Mouse (Mus musculus): ENCODE data around the gene Clk2. TPM values are rescaled to one million over a fixed set of nuclear protein-coding genes. Genes with fewer than 3 reads are reported as not detected.

Clk2 gene
- polyA plus RNA-seq, 1 experiment from 2014 or later: 26.5 TPM

- no peak overlapping the region for H3K4me3 ChIP-seq (ENCODE audit: low read depth, low read length)
- ATAC-seq (ENCODE audit: insufficient read depth, low FRiP score, low TSS enrichment): no peak
- no peak overlapping the region for H3K4me2 ChIP-seq (ENCODE audit: low read depth)
- H3K9me3 ChIP-seq (ENCODE audit: control insufficient read depth, low read length): no peaks in the 10 kb centered on the region
- peaks cover 18% of the 10 kb centered on the region for H3K36me3 ChIP-seq (ENCODE audit: control insufficient read depth, insufficient read depth, low read length)
- H3K27me3 ChIP-seq (ENCODE audit: control insufficient read depth, insufficient read depth, low read length): no peaks in the 10 kb centered on the region
- H3K27ac ChIP-seq (ENCODE audit: low read depth, low read length): no peak overlapping the region
- H3K9ac ChIP-seq (ENCODE audit: low read length): no peak overlapping the region
- DNase-seq (ENCODE audit: low spot score): no peak
- 96% methylated on average over 2 of the region's 2 CpGs for WGBS
- H3K4me1 ChIP-seq (ENCODE audit: control insufficient read depth, insufficient read depth, low read length): peaks cover 5% of the 10 kb centered on the region
Measured at GRCm38 (mm10) chr3:89206695-89207094, 42.1 kb downstream of the Clk2 start.

DNA sequence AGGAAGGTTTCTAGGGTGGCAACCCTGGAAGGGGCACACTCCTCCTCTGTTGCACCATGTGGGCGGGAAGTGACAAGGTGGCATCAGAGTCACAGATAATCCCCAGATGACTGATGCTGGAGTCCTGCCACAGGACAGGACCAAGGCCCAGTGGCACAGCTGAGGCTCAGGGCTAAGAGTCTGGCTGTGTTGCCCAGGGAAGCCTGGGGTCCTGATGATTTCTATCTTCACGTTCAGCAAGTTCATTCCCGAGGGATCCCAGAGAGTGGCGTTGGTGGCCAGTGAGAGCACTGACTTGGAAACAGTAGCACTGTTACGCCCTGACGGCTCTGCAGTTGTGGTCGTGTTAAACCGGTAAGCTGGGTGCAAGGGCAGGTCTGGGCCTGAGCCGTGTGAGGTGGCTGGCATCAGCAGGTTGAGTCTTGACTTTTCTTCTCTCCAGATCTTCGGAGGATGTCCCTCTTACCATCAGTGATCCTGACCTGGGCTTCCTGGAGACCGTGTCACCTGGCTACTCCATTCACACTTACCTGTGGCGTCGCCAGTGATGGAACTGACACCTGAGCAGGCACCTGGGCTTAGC, 43.6 kb downstream of the Clk2 start:
- Histone ChIP-seq H3K9me3 (ENCODE audit: control insufficient read depth, low read length) (no peaks in the 10 kb centered on the region), H3K4me1 (ENCODE audit: control insufficient read depth, insufficient read depth, low read length) (peaks cover 11% of the 10 kb centered on the region), H3K27ac (ENCODE audit: low read depth, low read length) (no peak overlapping the region), H3K9ac (ENCODE audit: low read length) (no peak overlapping the region), H3K36me3 (ENCODE audit: control insufficient read depth, insufficient read depth, low read length) (peaks cover 18% of the 10 kb centered on the region), H3K4me2 (ENCODE audit: low read depth) (no peak overlapping the region), H3K4me3 (ENCODE audit: low read depth, low read length) (no peak overlapping the region), H3K27me3 (ENCODE audit: control insufficient read depth, insufficient read depth, low read length) (no peaks in the 10 kb centered on the region)
- 91% methylated on average over 13 of the region's 13 CpGs for WGBS
- DNase-seq (ENCODE audit: low spot score): no peak
- ATAC-seq (ENCODE audit: insufficient read depth, low FRiP score, low TSS enrichment): no peak

- peaks cover 8% of the 10 kb centered on the region; the same call in 1 of the 2 replicates for H3K4me1 ChIP-seq (ENCODE audit: control insufficient read depth, insufficient read depth, low read length)
- no peaks in the 10 kb centered on the region for H3K9me3 ChIP-seq (ENCODE audit: control insufficient read depth, low read length)
- no peaks in the 10 kb centered on the region for H3K27me3 ChIP-seq (ENCODE audit: control insufficient read depth, insufficient read depth, low read length)
- no peak overlapping the region for H3K27ac ChIP-seq (ENCODE audit: low read depth, low read length)
- no peak for ATAC-seq (ENCODE audit: insufficient read depth, low FRiP score, low TSS enrichment)
- DNase-seq (ENCODE audit: low spot score): no peak
- H3K9ac ChIP-seq (ENCODE audit: low read length): no peak overlapping the region
- 85% methylated on average over 6 of the region's 6 CpGs for WGBS
- no peak overlapping the region for H3K4me2 ChIP-seq (ENCODE audit: low read depth)
- peaks cover 18% of the 10 kb centered on the region for H3K36me3 ChIP-seq (ENCODE audit: control insufficient read depth, insufficient read depth, low read length)
- no peak overlapping the region for H3K4me3 ChIP-seq (ENCODE audit: low read depth, low read length)
Measured at GRCm38 (mm10) chr3:89208736-89209135, 44.1 kb downstream of the Clk2 start.

DNA sequence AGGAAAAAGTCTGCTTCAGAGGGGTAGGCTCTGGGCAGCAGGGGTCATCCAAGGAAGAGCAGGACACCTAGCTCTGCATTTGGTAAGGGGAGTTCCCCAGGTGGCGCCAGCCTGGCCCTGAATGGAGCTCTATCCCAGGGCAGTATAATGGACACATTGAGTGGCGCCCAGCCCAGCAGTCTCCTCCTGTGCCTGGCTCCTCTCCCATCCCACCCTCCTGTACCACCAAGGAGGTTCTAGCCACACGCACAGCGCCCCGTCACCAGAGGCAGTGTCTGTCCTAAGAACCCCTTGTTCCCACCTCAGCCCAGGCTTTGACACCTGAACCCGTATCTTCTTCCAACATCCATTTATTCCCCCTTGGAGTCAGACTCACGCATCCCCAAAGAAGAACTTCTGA, 45.1 kb downstream of the Clk2 start:
- Histone ChIP-seq H3K9me3 (ENCODE audit: control insufficient read depth, low read length) (no peaks in the 10 kb centered on the region), H3K4me1 (ENCODE audit: control insufficient read depth, insufficient read depth, low read length) (peaks cover 8% of the 10 kb centered on the region; the same call in 1 of the 2 replicates), H3K9ac (ENCODE audit: low read length) (no peak overlapping the region), H3K27me3 (ENCODE audit: control insufficient read depth, insufficient read depth, low read length) (no peaks in the 10 kb centered on the region), H3K4me2 (ENCODE audit: low read depth) (no peak overlapping the region), H3K27ac (ENCODE audit: low read depth, low read length) (no peak overlapping the region), H3K4me3 (ENCODE audit: low read depth, low read length) (no peak overlapping the region), H3K36me3 (ENCODE audit: control insufficient read depth, insufficient read depth, low read length) (peaks cover 18% of the 10 kb centered on the region)
- 93% methylated on average over 7 of the region's 7 CpGs for WGBS
- ATAC-seq (ENCODE audit: insufficient read depth, low FRiP score, low TSS enrichment): no peak
- DNase-seq (ENCODE audit: low spot score): no peak

DNA sequence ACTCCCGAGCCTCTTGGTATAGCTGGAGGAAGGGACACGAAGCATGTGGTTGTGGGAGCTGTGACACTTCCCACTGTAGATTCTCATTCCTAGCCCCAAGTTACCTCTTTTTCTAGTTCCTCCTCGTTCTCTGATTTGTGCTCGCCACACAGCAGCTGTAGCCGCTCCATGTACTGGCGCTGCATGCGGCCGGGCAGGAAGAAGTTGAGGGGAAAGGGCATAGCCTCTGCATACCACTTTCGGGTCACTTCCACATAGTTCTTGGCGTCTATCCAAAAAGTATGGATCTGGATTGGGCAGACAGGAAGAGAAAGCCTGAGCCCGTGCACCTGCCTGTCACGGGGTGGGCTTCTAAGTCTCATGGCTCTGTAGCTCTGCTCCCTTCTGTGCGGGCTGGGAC, 45.6 kb downstream of the Clk2 start:
- H3K4me2 ChIP-seq (ENCODE audit: low read depth): no peak overlapping the region
- ATAC-seq (ENCODE audit: insufficient read depth, low FRiP score, low TSS enrichment): no peak
- peaks cover 9% of the 10 kb centered on the region for H3K4me1 ChIP-seq (ENCODE audit: control insufficient read depth, insufficient read depth, low read length)
- no peaks in the 10 kb centered on the region for H3K9me3 ChIP-seq (ENCODE audit: control insufficient read depth, low read length)
- H3K27ac ChIP-seq (ENCODE audit: low read depth, low read length): no peak overlapping the region
- H3K4me3 ChIP-seq (ENCODE audit: low read depth, low read length): no peak overlapping the region
- no peak overlapping the region for H3K9ac ChIP-seq (ENCODE audit: low read length)
- H3K36me3 ChIP-seq (ENCODE audit: control insufficient read depth, insufficient read depth, low read length): peaks cover 18% of the 10 kb centered on the region
- no peak for DNase-seq (ENCODE audit: low spot score)
- WGBS: 92% methylated on average over 13 of the region's 13 CpGs
- no peaks in the 10 kb centered on the region for H3K27me3 ChIP-seq (ENCODE audit: control insufficient read depth, insufficient read depth, low read length)

DNA sequence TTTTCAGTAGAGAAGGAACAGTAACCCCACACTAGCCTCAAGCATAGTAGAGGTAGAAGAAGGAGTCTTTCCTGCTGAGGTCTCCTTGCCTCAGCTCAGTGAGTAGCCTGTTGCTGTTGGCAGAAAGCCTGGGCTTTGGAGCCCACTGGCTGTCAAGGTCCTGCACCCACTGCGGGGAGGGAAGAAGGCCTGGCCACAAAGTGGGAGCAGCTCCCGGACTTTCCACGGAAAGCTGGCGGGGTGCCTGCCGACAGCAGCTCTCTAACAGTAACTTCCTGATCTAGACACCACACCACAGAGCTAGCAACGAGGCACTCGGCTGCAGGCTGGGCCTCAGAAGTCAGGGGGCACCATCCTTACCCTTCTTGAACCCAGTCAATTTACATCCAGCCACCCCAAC, 46.1 kb downstream of the Clk2 start:
- DNase-seq (ENCODE audit: low spot score): no peak
- Histone ChIP-seq H3K27me3 (ENCODE audit: control insufficient read depth, insufficient read depth, low read length) (no peaks in the 10 kb centered on the region), H3K4me2 (ENCODE audit: low read depth) (no peak overlapping the region), H3K9ac (ENCODE audit: low read length) (no peak overlapping the region), H3K4me3 (ENCODE audit: low read depth, low read length) (no peak overlapping the region), H3K9me3 (ENCODE audit: control insufficient read depth, low read length) (no peaks in the 10 kb centered on the region), H3K36me3 (ENCODE audit: control insufficient read depth, insufficient read depth, low read length) (peaks cover 18% of the 10 kb centered on the region), H3K27ac (ENCODE audit: low read depth, low read length) (no peak overlapping the region), H3K4me1 (ENCODE audit: control insufficient read depth, insufficient read depth, low read length) (peaks cover 14% of the 10 kb centered on the region)
- ATAC-seq (ENCODE audit: insufficient read depth, low FRiP score, low TSS enrichment): no peak
- WGBS: 88% methylated on average over 7 of the region's 7 CpGs

DNA sequence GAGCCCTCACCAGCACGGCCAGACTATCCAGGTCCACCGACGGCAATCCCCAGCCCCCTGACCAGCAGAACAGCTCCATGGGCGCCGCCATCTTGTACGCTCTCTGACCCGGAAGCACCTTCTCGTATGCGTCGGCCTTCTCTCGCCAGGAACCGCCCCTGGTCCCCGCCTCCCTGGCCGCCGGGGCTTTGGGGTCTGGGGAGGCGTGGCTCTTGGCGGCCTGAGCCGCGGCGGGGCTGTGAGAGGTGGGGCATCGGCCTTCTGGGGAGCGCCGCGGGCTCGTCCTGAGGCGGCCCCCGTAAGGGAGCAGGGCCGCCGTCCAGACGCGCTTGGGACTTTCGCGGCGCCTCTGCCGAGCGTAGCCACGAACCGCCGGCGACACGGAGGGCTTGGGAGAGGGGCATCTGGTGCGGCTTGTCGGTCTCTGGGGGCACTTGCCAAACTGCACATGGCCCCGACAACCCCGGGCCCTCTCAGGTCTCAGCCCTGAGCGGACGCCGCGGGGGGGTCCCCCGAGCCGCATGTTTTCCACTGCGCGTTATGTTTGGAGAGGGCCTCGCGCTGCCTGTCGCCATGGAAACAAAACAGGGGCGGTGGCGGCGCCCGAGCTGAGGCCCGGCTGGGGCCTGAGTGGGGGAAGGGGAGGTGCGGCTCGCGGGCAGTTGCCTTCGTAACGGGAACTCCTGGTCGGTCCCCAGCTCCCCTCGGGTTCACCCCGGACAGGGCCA, 49.4 kb downstream of the Clk2 start:
- peak overlapping the region; percentile 66 for H3K9ac ChIP-seq (ENCODE audit: low read length)
- peak; percentile 88 for ATAC-seq (ENCODE audit: insufficient read depth, low FRiP score, low TSS enrichment)
- H3K9me3 ChIP-seq (ENCODE audit: control insufficient read depth, low read length): no peaks in the 10 kb centered on the region
- WGBS: under 1% methylated on average over 69 of the region's 69 CpGs
- H3K4me1 ChIP-seq (ENCODE audit: control insufficient read depth, insufficient read depth, low read length): peaks cover 18% of the 10 kb centered on the region
- DNase-seq (ENCODE audit: low spot score): peak; percentile 97
- H3K27me3 ChIP-seq (ENCODE audit: control insufficient read depth, insufficient read depth, low read length): no peaks in the 10 kb centered on the region
- H3K4me2 ChIP-seq (ENCODE audit: low read depth): peak overlapping the region; percentile 55
- peaks cover 3% of the 10 kb centered on the region for H3K36me3 ChIP-seq (ENCODE audit: control insufficient read depth, insufficient read depth, low read length)
- peak overlapping the region; percentile 90 for H3K27ac ChIP-seq (ENCODE audit: low read depth, low read length)
- peak overlapping the region; percentile 73 for H3K4me3 ChIP-seq (ENCODE audit: low read depth, low read length)

GRCm38 (mm10) chr3:89214681-89215411, 50.3 kb downstream of the Clk2 start, which contains the start of gene Thbs3:
Gene Thbs3 (plus strand): TSS chr3:89215180.
- H3K27ac ChIP-seq (ENCODE audit: low read depth, low read length): peak within 1 kb of the TSS; percentile 90
- no peaks in the 10 kb centered on the region for H3K27me3 ChIP-seq (ENCODE audit: control insufficient read depth, insufficient read depth, low read length)
- H3K4me2 ChIP-seq (ENCODE audit: low read depth): peak within 1 kb of the TSS; percentile 55
- under 1% methylated on average over 18 of the region's 19 CpGs for WGBS
- no peaks in the 10 kb centered on the region; the same call in 1 of the 2 replicates for H3K36me3 ChIP-seq (ENCODE audit: control insufficient read depth, insufficient read depth, low read length)
- H3K9ac ChIP-seq (ENCODE audit: low read length): peak within 1 kb of the TSS; percentile 66
- peaks cover 18% of the 10 kb centered on the region for H3K4me1 ChIP-seq (ENCODE audit: control insufficient read depth, insufficient read depth, low read length)
- peak within 1 kb of the TSS; percentile 73 for H3K4me3 ChIP-seq (ENCODE audit: low read depth, low read length)
- H3K9me3 ChIP-seq (ENCODE audit: control insufficient read depth, low read length): no peaks in the 10 kb centered on the region
- ATAC-seq (ENCODE audit: insufficient read depth, low FRiP score, low TSS enrichment) (no peak), DNase-seq (ENCODE audit: low spot score) (peak; percentile 52)
